Mouse (Mus musculus) adrenal gland, postnatal 4 days (tissue): ENCODE measurements around the gene Pde4dip. TPM values are rescaled to one million over a fixed set of nuclear protein-coding genes. Genes with fewer than 3 reads are reported as not detected.

Experiments
- DNase-seq, 2 experiments: peaks; one replicate each; pipeline ENCODE4 v3.0.0; 2021 to 2022; ENCODE audit warnings: low spot score in 2 of 2, mixed read lengths in 2 of 2
- total RNA-seq, 2 experiments: library from RNA; stranded (reverse); gene quantifications; 2 replicates each; pipeline ENCODE4 v1.2.3; 2021

The Pde4dip gene
- total RNA-seq, 2 experiments from 2014 or later: 43.0 to 64.5 TPM

DNA sequence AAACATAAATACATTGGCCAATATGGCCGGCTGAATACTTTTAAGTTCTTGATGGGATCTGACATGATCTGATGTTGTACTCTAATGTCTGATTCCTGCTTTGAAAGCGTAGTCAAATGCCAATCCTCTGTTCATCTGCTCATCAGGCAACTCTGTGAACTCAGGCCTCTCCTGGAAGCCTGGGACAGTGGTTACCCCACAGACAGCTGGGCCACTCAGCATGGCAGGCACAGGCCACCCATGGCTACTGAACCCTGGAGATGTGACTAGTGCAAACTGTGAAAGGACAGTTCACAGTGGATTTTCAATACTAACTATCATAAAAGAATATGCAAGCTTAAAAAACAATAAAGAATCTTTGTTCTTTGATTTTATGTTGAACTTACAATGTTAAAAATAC, 85.6 kb downstream of the Pde4dip start:
- DNase-seq: no peak

GRCm38 (mm10) chr3:97802297-97802696, 86.2 kb downstream of the Pde4dip start:
- DNase-seq: no peak

GRCm38 (mm10) chr3:97801178-97801699, 87.3 kb downstream of the Pde4dip start:
- DNase-seq: no peak

DNA sequence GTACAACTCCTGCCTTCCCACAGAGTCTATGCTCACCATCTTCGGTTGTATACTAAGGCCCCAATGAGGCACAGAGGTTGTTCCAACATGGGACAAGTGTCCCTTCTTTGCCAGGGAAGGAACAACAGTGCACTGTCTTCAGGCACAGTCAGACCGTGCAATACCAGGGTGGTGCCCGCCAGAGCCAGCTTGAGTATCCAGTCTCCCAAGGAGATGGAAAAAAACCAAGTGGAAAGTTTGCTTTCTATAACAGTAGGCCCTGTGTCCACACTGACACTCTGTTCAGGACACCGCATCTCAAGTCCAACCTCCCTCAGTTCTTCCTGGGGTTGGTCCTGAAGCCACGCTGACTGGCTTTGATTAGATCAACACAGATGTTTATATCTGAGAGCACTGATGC, 87.8 kb downstream of the Pde4dip start:
- no peak for DNase-seq

DNA sequence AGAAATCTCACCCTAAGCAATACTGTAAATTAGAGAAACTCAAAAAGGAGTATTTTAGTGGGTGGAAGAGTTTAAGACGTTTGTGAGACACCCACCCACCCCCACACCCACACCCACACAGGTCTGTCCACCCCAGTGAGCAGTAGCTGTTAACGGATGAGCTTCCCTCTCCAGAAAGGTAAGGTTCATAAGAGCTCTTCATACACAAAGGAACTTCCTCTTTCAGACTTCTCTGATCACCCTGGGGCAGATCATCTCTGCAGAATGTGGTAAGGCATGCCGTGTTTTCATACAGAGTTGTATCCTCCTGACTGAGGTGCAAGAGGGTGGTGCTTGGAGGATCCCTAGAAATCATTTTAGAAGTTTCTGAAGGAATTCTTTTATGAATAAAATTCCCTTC, 88.5 kb downstream of the Pde4dip start:
- DNase-seq: no peak

DNA sequence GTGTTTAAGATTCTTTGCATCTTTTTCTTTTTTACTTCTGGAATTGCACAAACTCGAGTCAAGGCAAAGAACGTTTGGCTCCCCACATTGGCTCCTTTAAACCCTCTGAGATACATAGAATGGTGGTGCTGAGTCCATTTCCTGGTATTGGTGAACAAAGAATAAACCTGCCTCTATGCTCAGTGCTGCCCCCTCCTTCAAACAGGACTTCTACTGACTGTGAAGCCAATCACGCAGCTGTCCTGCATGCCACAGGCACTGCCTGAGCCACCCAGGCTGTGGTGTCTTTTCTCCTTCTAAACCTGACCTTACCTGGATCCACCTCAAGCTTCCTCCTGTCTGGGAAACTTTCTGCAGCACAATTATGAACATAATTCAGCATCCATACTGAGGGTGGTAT, 89.2 kb downstream of the Pde4dip start:
- DNase-seq: no peak

DNA sequence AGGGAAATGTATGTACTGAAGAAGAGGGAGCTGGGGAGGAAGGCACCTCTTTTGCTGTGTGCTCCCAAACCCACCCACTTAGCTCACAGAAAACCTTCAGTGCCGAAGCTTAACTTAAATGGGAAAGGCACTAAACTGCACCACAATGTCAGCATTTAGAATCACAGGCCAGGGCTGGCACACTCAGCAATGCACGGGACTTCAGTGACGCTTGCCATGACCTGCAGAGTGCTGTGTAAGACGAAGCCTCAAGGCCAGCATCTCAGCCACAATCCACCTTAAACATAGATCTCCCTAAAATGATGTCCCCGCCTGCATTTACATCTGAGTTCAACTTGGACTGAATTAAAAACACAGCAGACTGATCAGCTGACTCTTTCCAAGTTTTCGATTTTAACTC, 91.1 kb downstream of the Pde4dip start:
- no peak for DNase-seq

- DNase-seq: no peak
Observed at GRCm38 (mm10) chr3:97793995-97794394, 94.5 kb downstream of the Pde4dip start.

DNA sequence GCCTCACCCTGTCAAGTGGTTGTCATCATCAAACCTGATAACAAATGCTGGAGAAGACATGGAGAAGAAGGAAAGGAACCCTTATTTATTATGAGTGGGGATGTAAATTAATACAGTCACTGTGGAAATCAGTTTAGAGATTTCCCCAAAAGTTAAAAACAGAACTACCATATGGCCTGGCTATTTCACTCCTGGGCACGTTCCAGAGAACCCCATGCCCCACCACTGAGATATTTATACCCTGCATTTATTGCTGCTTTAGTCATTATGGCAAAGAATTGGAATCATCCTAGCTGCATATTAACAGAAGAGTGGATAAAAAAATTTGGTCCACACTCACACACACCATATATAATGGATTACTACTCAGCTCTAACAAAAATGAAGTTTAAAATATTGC, 98.4 kb downstream of the Pde4dip start:
- DNase-seq: no peak

- DNase-seq: no peak
Observed at GRCm38 (mm10) chr3:97789317-97789716, 99.2 kb downstream of the Pde4dip start.

- DNase-seq: no peak
Observed at GRCm38 (mm10) chr3:97776195-97776594, 112.3 kb downstream of the Pde4dip start.

DNA sequence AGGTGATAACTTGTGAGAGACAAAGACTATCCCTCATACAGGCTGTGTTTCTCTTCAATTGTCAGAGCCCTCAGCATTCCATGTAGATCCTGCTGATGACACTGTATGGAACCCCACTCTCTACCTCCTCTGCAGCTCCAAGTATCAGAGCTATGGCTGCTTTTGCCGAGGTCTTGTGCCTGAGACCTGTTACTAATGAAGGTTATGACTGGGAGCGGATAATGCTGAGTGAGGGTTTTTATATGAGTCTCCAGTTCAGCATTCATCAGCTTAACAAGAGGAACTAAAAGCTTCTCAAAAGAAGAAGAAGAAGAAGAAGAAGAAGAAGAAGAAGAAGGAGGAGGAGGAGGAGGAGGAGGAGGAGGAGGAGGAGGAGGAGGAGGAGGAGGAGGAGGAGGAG, 112.8 kb downstream of the Pde4dip start:
- DNase-seq: no peak

DNA sequence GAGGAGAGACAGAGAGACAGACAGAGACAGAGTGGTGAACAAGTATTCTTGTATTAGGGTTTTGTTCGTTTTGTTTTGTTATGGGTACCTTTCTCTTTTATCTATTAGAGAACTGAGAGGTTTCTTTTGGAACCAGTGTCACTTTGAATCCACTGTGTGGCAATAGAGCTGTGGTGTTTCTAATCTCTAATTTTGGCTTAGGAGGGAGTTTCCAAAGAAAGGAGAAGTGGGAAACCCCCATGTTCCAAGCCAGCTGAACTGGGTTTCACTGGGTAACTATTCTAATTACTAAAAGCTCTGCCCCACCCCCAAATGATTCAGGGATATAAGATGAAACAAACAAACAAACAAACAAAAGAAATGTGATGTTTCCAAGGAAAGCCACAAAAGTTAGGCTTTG, 113.6 kb downstream of the Pde4dip start:
- no peak for DNase-seq

- peak; percentile 79 to 86 for DNase-seq
Observed at GRCm38 (mm10) chr3:97767771-97768762, 120.4 kb downstream of the Pde4dip start.

GRCm38 (mm10) chr3:97767041-97767770, 121.3 kb downstream of the Pde4dip start:
- DNase-seq: no peak

DNA sequence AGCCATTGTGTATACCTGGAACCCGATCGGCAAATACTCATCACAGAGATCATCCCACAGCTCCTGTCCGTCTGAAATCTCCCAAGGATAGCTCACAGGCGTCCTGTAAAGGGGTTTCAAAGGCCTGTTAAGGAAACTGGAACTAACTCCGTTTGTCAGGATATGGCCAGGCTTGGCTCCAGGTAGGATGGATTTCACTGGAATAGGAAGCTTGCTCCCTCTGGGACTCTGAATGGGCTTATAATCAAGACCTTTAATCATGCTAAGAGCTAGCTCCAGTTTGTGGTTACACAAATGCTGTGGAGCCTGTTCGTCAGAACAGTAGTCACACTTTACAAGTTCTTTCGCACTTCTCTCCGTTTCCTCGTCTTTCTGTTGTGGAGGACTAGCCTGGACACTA, 122.0 kb downstream of the Pde4dip start:
- DNase-seq: no peak

- DNase-seq: no peak
Observed at GRCm38 (mm10) chr3:97764152-97764551, 124.4 kb downstream of the Pde4dip start.

GRCm38 (mm10) chr3:97761951-97762350, 126.6 kb downstream of the Pde4dip start:
- DNase-seq: no peak

DNA sequence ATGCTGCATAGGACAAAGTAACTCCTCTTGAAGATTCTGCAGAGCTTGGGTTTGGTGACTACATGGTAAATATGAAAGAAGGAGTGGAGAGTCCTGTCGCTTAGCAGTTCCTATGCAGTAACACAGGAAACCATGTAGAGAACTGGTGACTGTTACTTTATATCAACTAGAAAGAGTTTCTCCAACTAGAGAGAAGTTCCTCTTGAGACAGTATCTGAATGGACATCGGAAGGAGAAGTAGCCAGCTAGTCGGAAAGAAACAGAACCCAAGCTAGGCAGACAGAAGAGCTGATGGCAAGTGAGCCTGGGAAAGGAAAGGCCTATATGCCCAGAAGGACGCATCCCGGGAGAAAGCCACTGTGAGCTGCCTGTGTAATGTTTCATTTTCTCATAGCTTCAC, 127.3 kb downstream of the Pde4dip start:
- no peak for DNase-seq

DNA sequence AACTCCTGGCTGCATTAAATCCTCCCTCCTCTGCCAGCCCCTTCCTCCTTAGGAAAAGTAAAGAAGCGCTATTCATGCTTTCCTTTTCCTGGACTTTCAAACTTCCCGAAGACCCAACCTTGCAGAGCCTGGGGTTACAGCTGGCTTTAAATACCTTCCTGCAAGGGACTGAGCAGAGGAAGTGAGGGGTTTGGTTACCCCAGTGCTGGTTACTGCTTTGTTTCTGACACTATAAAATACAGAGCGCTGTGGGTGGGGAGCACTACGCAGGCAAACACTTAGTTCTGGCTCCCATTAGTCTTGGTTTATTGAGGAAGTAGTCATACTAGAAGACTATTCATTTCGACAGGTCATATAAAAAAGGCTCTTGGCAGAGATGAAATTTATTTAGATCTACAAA, 128.7 kb downstream of the Pde4dip start:
- DNase-seq: no peak

- no peak for DNase-seq
Observed at GRCm38 (mm10) chr3:97757501-97757900, 131.0 kb downstream of the Pde4dip start.
